Mouse (Mus musculus): ENCODE data around the gene Ankrd33. TPM values are rescaled to one million over a fixed set of nuclear protein-coding genes. Genes with fewer than 3 reads are reported as not detected.

The Ankrd33 gene
- polyA plus RNA-seq, 1 experiment from 2014 or later: not detected

GRCm38 (mm10) chr15:101092829-101093648 lies 22.5 kb upstream of the Ankrd33 start:
- Histone ChIP-seq H3K36me3 (ENCODE audit: control insufficient read depth, insufficient read depth, low read length) (no peaks in the 10 kb centered on the region), H3K4me3 (replicated peaks; ENCODE audit: low read depth, low read length) (no peak overlapping the region), H3K9me3 (ENCODE audit: control insufficient read depth, low read length) (no peaks in the 10 kb centered on the region), H3K4me2 (ENCODE audit: low read length) (peak overlapping the region; percentile 34), H3K27me3 (ENCODE audit: control insufficient read depth, insufficient read depth, low read length) (no peaks in the 10 kb centered on the region), H3K9ac (replicated peaks; ENCODE audit: low read length) (no peak overlapping the region), H3K27ac (replicated peaks; ENCODE audit: low read depth, low read length) (peak overlapping the region; percentile 67), H3K4me1 (ENCODE audit: control insufficient read depth, insufficient read depth, low read length) (peaks cover 34% of the 10 kb centered on the region)
- DNase-seq (peak; percentile 81), ATAC-seq (ENCODE audit: low FRiP score, low TSS enrichment) (peak; percentile 88)
- 7% methylated on average over 25 of the region's 25 CpGs for WGBS

GRCm38 (mm10) chr15:101093988-101094387 lies 21.6 kb upstream of the Ankrd33 start:
- H3K27me3 ChIP-seq (ENCODE audit: control insufficient read depth, insufficient read depth, low read length): no peaks in the 10 kb centered on the region
- H3K9me3 ChIP-seq (ENCODE audit: control insufficient read depth, low read length): no peaks in the 10 kb centered on the region
- no peak overlapping the region for H3K4me2 ChIP-seq (ENCODE audit: low read length)
- ATAC-seq (ENCODE audit: low FRiP score, low TSS enrichment) (no peak), DNase-seq (no peak)
- no peak overlapping the region for H3K4me3 ChIP-seq (replicated peaks; ENCODE audit: low read depth, low read length)
- H3K36me3 ChIP-seq (ENCODE audit: control insufficient read depth, insufficient read depth, low read length): no peaks in the 10 kb centered on the region
- peaks cover 33% of the 10 kb centered on the region for H3K4me1 ChIP-seq (ENCODE audit: control insufficient read depth, insufficient read depth, low read length)
- H3K9ac ChIP-seq (replicated peaks; ENCODE audit: low read length): no peak overlapping the region
- peak overlapping the region; percentile 67; the same call in 1 of the 2 replicates for H3K27ac ChIP-seq (replicated peaks; ENCODE audit: low read depth, low read length)
- 37% methylated on average over 6 of the region's 6 CpGs for WGBS

GRCm38 (mm10) chr15:101094979-101095378 lies 20.6 kb upstream of the Ankrd33 start:
- 68% methylated on average over 9 of the region's 9 CpGs for WGBS
- Histone ChIP-seq H3K36me3 (ENCODE audit: control insufficient read depth, insufficient read depth, low read length) (no peaks in the 10 kb centered on the region), H3K4me1 (ENCODE audit: control insufficient read depth, insufficient read depth, low read length) (peaks cover 33% of the 10 kb centered on the region), H3K9me3 (ENCODE audit: control insufficient read depth, low read length) (no peaks in the 10 kb centered on the region), H3K9ac (replicated peaks; ENCODE audit: low read length) (no peak overlapping the region), H3K27ac (replicated peaks; ENCODE audit: low read depth, low read length) (no peak overlapping the region), H3K4me3 (replicated peaks; ENCODE audit: low read depth, low read length) (no peak overlapping the region), H3K4me2 (ENCODE audit: low read length) (no peak overlapping the region), H3K27me3 (ENCODE audit: control insufficient read depth, insufficient read depth, low read length) (no peaks in the 10 kb centered on the region)
- no peak for ATAC-seq (ENCODE audit: low FRiP score, low TSS enrichment)
- no peak for DNase-seq

GRCm38 (mm10) chr15:101095392-101095791 lies 20.2 kb upstream of the Ankrd33 start:
- ATAC-seq (ENCODE audit: low FRiP score, low TSS enrichment) (no peak), DNase-seq (no peak)
- Histone ChIP-seq H3K9ac (replicated peaks; ENCODE audit: low read length) (no peak overlapping the region), H3K27me3 (ENCODE audit: control insufficient read depth, insufficient read depth, low read length) (no peaks in the 10 kb centered on the region), H3K27ac (replicated peaks; ENCODE audit: low read depth, low read length) (no peak overlapping the region), H3K9me3 (ENCODE audit: control insufficient read depth, low read length) (no peaks in the 10 kb centered on the region), H3K4me3 (replicated peaks; ENCODE audit: low read depth, low read length) (no peak overlapping the region), H3K4me2 (ENCODE audit: low read length) (no peak overlapping the region), H3K4me1 (ENCODE audit: control insufficient read depth, insufficient read depth, low read length) (peaks cover 33% of the 10 kb centered on the region), H3K36me3 (ENCODE audit: control insufficient read depth, insufficient read depth, low read length) (no peaks in the 10 kb centered on the region)
- WGBS: 52% methylated on average over 3 of the region's 3 CpGs

DNA sequence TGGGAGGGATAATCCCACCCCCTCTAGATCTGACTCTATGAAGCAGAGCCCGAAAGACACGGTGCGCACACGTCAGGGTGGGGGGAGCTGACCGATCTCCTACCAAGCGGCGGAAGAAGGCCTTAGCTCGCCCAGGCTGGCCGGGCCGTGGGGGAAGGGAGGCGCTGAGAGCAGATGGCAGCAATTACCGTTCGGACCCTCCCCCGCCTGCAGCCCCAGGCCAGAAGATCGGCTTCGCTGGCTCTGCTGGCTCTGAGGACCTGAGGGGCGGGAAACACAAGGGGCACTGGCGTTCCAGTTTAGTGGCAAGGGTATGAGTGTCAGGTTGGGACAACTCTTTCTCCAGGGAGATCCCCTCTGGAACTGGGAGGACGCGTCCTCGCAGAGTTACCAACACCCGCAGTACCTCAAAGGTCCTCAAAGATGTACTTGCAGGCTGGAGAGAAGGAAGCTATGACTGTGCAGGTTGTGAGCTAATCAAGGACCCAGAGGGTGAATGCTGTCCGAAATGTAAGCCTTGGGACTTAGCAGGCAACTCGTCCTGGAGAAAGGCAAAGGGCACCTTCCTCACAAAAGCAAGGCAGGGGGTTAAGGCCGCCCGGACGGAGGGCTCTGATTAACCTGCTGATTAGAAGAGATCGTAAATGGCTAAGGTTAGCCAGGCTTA lies 17.4 kb upstream of the Ankrd33 start:
- Histone ChIP-seq H3K36me3 (ENCODE audit: control insufficient read depth, insufficient read depth, low read length) (no peaks in the 10 kb centered on the region), H3K4me3 (replicated peaks; ENCODE audit: low read depth, low read length) (no peak overlapping the region), H3K9me3 (ENCODE audit: control insufficient read depth, low read length) (no peaks in the 10 kb centered on the region), H3K4me2 (ENCODE audit: low read length) (peak overlapping the region; percentile 45), H3K27ac (replicated peaks; ENCODE audit: low read depth, low read length) (no peak overlapping the region), H3K27me3 (ENCODE audit: control insufficient read depth, insufficient read depth, low read length) (no peaks in the 10 kb centered on the region), H3K4me1 (ENCODE audit: control insufficient read depth, insufficient read depth, low read length) (peaks cover 25% of the 10 kb centered on the region), H3K9ac (replicated peaks; ENCODE audit: low read length) (peak overlapping the region; percentile 18)
- ATAC-seq (ENCODE audit: low FRiP score, low TSS enrichment) (no peak; the same call in 1 of the 2 replicates), DNase-seq (peak; percentile 78)
- 2% methylated on average over 28 of the region's 28 CpGs for WGBS

- Histone ChIP-seq H3K4me3 (replicated peaks; ENCODE audit: low read depth, low read length) (no peak overlapping the region), H3K4me1 (ENCODE audit: control insufficient read depth, insufficient read depth, low read length) (peaks cover 13% of the 10 kb centered on the region), H3K27me3 (ENCODE audit: control insufficient read depth, insufficient read depth, low read length) (no peaks in the 10 kb centered on the region), H3K9me3 (ENCODE audit: control insufficient read depth, low read length) (no peaks in the 10 kb centered on the region), H3K9ac (replicated peaks; ENCODE audit: low read length) (no peak overlapping the region), H3K27ac (replicated peaks; ENCODE audit: low read depth, low read length) (no peak overlapping the region), H3K36me3 (ENCODE audit: control insufficient read depth, insufficient read depth, low read length) (no peaks in the 10 kb centered on the region), H3K4me2 (ENCODE audit: low read length) (no peak overlapping the region)
- 85% methylated on average over 3 of the region's 3 CpGs for WGBS
- DNase-seq (no peak), ATAC-seq (ENCODE audit: low FRiP score, low TSS enrichment) (no peak)
These were observed 14.6 kb upstream of the Ankrd33 start for GRCm38 (mm10) chr15:101100996-101101395.

DNA sequence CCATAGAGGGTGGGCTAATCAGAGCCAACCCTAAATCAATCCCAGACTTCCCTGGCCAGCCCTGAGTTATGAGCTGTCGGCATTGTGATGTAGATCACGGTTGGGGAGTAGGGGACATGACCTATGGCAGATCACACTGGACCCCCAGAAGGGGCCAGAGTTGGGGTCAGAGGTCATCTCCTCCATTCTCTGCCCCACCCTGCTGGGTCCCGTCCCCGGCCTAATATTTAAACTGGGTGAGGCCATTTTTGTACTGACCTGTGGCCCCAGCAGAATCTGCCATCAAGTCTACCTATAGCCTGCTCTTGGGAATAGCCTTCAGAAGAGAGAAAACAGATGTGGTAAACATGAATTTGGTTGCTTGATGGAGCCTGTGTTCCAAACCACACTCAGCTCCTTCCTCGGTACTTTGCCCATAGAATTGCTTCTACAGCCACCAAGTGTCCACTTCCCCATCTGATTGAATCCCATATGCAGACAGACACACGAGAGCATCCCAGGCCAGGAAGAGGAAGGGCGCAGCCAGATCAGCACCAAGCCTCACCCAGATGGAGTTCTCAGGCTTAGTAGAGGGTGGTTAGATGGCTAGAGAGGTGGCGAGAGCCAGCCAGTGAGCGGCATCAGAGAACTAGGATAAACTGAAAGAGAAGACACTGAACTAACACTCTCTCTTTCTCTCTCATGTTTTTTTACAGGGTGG lies 11.8 kb upstream of the Ankrd33 start:
- no peak for DNase-seq
- H3K27ac ChIP-seq (replicated peaks; ENCODE audit: low read depth, low read length): no peak overlapping the region
- no peaks in the 10 kb centered on the region for H3K27me3 ChIP-seq (ENCODE audit: control insufficient read depth, insufficient read depth, low read length)
- H3K4me1 ChIP-seq (ENCODE audit: control insufficient read depth, insufficient read depth, low read length): no peaks in the 10 kb centered on the region
- H3K4me2 ChIP-seq (ENCODE audit: low read length): no peak overlapping the region
- H3K9ac ChIP-seq (replicated peaks; ENCODE audit: low read length): no peak overlapping the region
- 83% methylated on average over 9 of the region's 9 CpGs for WGBS
- ATAC-seq (ENCODE audit: low FRiP score, low TSS enrichment): no peak
- no peaks in the 10 kb centered on the region for H3K36me3 ChIP-seq (ENCODE audit: control insufficient read depth, insufficient read depth, low read length)
- H3K4me3 ChIP-seq (replicated peaks; ENCODE audit: low read depth, low read length): no peak overlapping the region
- no peaks in the 10 kb centered on the region for H3K9me3 ChIP-seq (ENCODE audit: control insufficient read depth, low read length)

GRCm38 (mm10) chr15:101105496-101105994 lies 10.0 kb upstream of the Ankrd33 start:
- no peak overlapping the region for H3K27ac ChIP-seq (replicated peaks; ENCODE audit: low read depth, low read length)
- no peaks in the 10 kb centered on the region for H3K36me3 ChIP-seq (ENCODE audit: control insufficient read depth, insufficient read depth, low read length)
- H3K4me1 ChIP-seq (ENCODE audit: control insufficient read depth, insufficient read depth, low read length): no peaks in the 10 kb centered on the region
- ATAC-seq (ENCODE audit: low FRiP score, low TSS enrichment) (no peak), DNase-seq (peak; percentile 78)
- no peaks in the 10 kb centered on the region for H3K27me3 ChIP-seq (ENCODE audit: control insufficient read depth, insufficient read depth, low read length)
- H3K4me2 ChIP-seq (ENCODE audit: low read length): no peak overlapping the region
- no peak overlapping the region for H3K9ac ChIP-seq (replicated peaks; ENCODE audit: low read length)
- no peak overlapping the region for H3K4me3 ChIP-seq (replicated peaks; ENCODE audit: low read depth, low read length)
- H3K9me3 ChIP-seq (ENCODE audit: control insufficient read depth, low read length): no peaks in the 10 kb centered on the region
- 23% methylated on average over 12 of the region's 12 CpGs for WGBS
